Mouse (Mus musculus) G1E-ER4 (cell line): ENCODE measurements around the gene Cyp11a1. TPM values are rescaled to one million over a fixed set of nuclear protein-coding genes. Genes with fewer than 3 reads are reported as not detected.

ENCODE experiments used
- GATA1 ChIP-seq: IDR thresholded peaks from one replicate; pipeline ENCODE4 v1.8.0; 2012; ENCODE audit warnings: low read length, inconsistent platforms
- polyA plus RNA-seq: library from polyadenylated mRNA; stranded (reverse); fragments of >175 nt; gene quantifications from 2 replicates; pipeline ENCODE4 v1.2.3, GENCODE M21; 2012

The Cyp11a1 gene
- polyA plus RNA-seq, 1 experiment = not detected

- TF ChIP-seq GATA1 = no peak
Measured at GRCm38 (mm10) chr9:58042391-58042790, 36.2 kb downstream of the Cyp11a1 start.

- no peak for TF ChIP-seq GATA1
Measured at GRCm38 (mm10) chr9:58043496-58044017, 37.3 kb downstream of the Cyp11a1 start.

- TF ChIP-seq GATA1 = no peak
Measured at GRCm38 (mm10) chr9:58044828-58045227, 38.6 kb downstream of the Cyp11a1 start.

GRCm38 (mm10) chr9:58045646-58046045, 39.4 kb downstream of the Cyp11a1 start:
- no peak for TF ChIP-seq GATA1

- no peak for TF ChIP-seq GATA1
Measured at GRCm38 (mm10) chr9:58047061-58047460, 40.9 kb downstream of the Cyp11a1 start.

- no peak for TF ChIP-seq GATA1
Measured at GRCm38 (mm10) chr9:58048621-58049020, 42.4 kb downstream of the Cyp11a1 start.

GRCm38 (mm10) chr9:58049186-58049585, 43.0 kb downstream of the Cyp11a1 start:
- TF ChIP-seq GATA1 = no peak

- TF ChIP-seq GATA1 = no peak
Measured at GRCm38 (mm10) chr9:58049861-58050260, 43.6 kb downstream of the Cyp11a1 start.

- no peak for TF ChIP-seq GATA1
Measured at GRCm38 (mm10) chr9:58051937-58052336, 45.7 kb downstream of the Cyp11a1 start.

- no peak for TF ChIP-seq GATA1
Measured at GRCm38 (mm10) chr9:58053102-58053501, 46.9 kb downstream of the Cyp11a1 start.

GRCm38 (mm10) chr9:58053544-58053943, 47.3 kb downstream of the Cyp11a1 start:
- TF ChIP-seq GATA1 = no peak

GRCm38 (mm10) chr9:58054032-58054431, 47.8 kb downstream of the Cyp11a1 start:
- TF ChIP-seq GATA1 = no peak

- no peak for TF ChIP-seq GATA1
Measured at GRCm38 (mm10) chr9:58055666-58056065, 49.5 kb downstream of the Cyp11a1 start.

GRCm38 (mm10) chr9:58059920-58060319, 53.7 kb downstream of the Cyp11a1 start:
- no peak for TF ChIP-seq GATA1

- no peak for TF ChIP-seq GATA1
Measured at GRCm38 (mm10) chr9:58060677-58061667, 54.8 kb downstream of the Cyp11a1 start.

- no peak for TF ChIP-seq GATA1
Measured at GRCm38 (mm10) chr9:58063531-58063930, 57.3 kb downstream of the Cyp11a1 start, which contains the start of gene Stra6. TSS of gene Stra6 (plus strand) at chr9:58063788.

GRCm38 (mm10) chr9:58065532-58065931, 59.3 kb downstream of the Cyp11a1 start:
- no peak for TF ChIP-seq GATA1
